Mouse (Mus musculus): ENCODE data around the gene Cpne1.
"Not testable (repeated sequence)": the region's sequence is repeated elsewhere in the genome, so short reads cannot be mapped to it uniquely, and the experiment has no call there.

Cpne1 gene

DNA sequence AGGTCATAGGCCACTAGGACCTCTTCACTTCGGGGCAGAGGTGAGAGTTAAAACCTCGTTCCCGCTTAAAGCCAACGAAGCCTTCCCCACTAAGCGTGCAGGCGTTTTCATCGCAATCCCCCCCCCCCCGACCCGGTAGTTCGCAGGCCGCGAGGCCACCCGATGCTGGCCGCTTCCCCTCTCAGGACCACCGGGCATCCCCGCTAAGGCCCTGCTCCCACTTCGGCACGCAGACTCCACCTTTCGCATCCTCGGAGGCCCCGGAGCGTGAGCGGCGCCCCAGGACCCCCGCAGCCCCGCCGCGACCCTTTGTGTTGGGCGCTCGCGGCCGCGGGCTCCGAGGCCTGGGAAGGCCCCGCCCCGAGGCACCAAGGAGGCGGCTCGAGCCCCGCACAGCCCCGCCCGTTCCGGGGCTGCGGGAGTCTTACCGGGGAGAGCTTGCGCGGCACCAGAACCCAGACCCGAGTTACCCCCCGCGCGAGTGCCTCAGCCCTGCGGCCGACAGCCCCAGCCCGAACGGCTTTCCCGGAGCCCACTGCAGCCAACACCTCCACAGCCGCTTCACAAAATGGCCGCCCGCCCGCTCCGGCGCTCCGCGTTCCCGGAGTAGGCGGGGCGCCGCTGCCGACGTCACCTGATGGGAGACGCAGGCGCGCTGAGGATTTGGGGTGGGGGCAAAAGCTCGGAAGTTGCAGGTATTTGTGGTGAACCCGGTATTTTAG, at the start of gene Cpne1, which contains the start of gene Rbm12:
Gene Cpne1 (minus strand): TSS at position 608 of the 722 bp plus-strand sequence.
Gene Rbm12 (minus strand): TSS at position 621 of the 722 bp plus-strand sequence.
- DNase-seq (ENCODE audit: low read depth, low spot score), result peak; percentile 69

DNA sequence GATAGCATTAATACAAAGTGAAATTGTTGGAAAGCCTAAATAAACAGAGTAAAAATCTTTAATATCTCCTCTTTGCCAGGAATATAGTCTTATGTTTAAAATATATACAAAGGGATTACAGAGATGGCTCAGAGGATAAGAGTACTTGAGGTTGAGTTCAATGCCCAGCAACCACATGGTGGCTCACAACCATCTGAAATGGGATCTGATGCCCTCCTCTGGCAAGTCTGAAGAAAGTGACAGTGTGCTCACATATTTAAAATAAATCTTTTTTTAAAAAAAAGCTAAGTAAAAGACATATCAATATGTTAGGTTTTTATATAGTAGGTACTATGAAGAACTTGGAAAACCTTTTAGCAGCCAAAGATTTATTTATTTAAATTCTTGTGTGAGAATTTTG, 39.8 kb upstream of the Cpne1 start:
- DNase-seq (ENCODE audit: low read depth, low spot score), result no peak

DNA sequence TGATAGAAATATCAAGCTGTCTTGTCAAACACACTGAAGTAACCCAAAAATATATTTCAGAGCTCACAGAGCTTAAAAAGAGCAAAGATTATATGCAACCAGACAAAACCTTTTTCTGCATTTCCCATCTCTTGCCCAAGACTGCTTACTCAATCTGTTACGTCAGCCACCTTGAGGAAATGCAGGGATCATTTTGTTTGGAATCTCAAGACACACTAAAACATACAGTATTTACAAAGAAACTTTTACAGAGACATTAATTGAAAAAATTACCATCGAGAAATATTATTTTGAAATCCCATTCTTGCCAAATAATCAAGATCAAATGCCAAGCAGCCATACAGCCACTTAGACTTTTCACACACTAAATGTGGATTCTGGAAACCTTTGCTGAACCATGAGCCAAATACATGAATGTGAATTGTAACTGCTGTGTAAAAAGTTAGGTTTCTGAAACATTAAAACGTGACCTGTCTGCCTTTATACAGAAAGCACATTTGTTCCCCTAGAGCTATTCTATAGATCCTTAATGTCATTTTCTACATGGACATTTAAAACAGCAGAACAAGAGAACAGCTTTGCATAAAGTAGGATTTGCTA, 35.7 kb upstream of the Cpne1 start:
- DNase-seq (ENCODE audit: low read depth, low spot score), result no peak

DNA sequence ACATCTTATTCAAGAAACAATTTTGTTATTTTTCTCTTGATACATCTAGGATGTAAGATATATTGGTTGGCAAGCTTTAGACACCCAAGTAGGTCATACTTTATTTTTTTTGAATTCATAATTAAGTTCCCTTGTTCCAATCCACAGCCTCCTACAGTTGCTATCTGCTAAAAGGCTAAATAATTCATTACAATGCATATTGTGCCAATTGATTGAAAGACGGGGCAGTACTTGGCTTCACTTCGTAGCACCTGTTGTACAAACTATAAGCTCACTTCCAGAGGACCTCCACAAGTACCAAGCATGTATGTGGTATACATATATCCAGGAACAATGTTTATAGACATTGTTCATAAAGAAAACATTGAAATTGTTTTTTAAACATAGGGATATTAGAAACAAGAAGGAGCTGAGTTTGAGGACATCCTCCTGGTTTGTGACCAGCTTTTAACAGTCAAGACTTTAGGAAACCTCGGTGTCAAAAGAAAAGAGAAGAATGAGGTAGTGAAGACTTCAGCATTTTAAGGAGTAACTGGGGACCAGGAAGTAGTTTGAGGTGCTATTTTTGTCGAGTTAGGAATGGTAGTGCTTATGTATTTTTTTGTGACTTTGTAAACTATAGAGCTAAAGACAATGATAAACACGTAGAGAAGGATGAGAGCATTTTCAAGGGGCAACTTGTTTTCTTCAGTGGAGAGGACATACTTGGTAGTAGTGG, 34.7 kb upstream of the Cpne1 start:
- no peak for DNase-seq (ENCODE audit: low read depth, low spot score)

DNA sequence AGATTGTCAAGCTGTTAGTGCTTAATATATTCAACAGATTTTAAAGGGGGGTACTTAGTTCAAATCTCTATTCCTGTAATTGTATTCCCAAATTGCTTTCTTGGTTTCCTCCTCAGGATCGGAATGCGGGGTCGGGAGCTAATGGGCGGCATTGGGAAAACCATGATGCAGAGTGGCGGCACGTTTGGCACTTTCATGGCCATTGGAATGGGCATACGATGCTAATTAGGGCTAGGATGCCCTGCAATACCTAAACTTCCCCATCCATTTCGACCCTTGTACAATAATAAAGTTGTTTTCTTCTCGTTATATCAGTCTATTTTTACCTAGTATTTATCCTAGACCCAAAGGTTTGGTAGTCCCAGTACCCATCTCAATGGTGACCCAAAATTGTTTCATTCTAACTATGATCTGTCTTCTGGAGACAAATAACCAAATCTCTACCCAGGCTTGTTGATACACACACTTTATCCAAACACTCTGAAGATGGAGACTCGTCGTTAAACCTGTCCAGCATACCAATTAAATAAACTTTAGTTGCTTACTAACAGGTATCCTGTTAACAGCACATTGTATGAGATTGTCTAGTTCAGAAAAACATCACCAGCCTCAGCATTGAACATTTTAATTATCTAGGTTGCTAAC, 33.8 kb upstream of the Cpne1 start:
- DNase-seq (ENCODE audit: low read depth, low spot score), result no peak

DNA sequence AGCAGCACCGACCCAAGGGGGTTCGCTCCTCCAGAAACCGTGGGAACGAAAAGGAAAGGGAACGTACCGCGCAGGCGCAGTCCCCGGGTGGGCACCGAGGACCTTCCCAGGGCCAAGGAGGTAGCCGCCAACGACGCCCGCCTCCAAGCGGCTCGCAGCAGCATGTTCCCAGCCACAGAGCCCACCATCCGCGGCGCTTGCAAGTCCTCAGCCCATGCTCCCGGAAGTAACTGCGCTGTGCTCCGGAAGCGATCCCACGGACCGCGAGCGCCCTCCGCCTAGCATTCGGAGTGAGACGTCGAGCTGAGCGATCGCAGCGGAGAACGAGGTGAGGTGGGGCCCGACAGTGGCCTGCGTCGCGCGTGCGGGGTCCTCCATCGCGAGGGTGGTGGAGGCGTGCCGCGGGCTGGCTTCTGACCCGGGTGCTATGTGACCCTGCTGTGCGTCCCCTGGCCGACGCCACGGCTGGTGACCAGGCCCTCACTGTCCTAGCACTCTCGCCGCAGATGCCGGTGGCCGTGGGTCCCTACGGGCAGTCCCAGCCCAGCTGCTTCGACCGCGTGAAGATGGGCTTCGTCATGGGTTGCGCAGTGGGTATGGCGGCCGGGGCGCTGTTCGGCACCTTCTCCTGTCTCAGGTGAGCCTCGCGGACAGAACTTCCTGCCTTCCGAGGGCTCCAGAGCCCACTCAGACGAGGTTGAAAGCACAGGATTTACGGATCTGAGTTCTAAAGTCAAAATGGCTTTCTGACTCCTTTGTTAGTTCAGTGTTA, 32.4 kb upstream of the Cpne1 start, which contains the start of the genes Romo1 and Nfs1:
Gene Romo1 (plus strand): TSS at position 87 of the 772 bp plus-strand sequence.
Gene Nfs1 (minus strand): TSS at position 234 of the 772 bp plus-strand sequence.
- DNase-seq (ENCODE audit: low read depth, low spot score), result peak; percentile 75

DNA sequence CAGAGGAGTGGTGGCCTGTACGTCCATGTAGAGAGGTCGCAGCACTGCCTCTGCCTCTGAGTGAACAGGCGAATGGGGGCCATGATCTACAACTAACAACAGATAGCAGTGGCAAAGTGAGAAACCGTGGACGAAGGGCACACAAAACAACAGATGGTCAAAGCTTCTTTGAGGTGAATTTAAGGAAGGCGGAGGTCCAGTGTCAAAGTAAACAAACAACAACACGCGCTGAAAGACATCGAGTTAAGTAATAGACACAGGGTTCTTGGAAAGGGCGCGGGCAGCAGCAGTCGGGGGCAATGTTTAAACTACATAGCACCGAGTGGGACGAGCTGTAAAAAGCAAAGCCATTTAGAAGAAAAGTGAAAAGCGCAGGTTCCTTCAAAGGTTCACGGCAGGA, 31.6 kb upstream of the Cpne1 start:
- DNase-seq (ENCODE audit: low read depth, low spot score), result no peak

DNA sequence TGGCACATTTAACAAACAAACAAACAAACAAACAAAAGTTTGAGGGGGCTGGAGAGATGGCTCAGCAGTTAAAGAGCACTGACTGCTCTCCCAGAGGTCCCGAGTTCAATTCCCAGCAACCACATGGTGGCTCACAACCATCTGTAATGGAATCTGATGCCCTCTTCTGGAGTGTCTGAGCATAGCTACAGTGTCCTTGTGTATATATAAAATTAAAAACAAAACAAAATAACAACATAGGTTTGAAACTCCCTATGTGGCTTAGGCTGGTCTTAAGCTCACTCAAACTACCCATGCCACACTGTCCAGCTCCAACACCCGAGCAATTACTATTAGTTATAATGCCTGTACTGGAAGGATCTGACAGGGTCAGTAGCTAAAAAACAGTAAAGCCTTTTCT, 31.1 kb upstream of the Cpne1 start:
- DNase-seq (ENCODE audit: low read depth, low spot score), result no peak

DNA sequence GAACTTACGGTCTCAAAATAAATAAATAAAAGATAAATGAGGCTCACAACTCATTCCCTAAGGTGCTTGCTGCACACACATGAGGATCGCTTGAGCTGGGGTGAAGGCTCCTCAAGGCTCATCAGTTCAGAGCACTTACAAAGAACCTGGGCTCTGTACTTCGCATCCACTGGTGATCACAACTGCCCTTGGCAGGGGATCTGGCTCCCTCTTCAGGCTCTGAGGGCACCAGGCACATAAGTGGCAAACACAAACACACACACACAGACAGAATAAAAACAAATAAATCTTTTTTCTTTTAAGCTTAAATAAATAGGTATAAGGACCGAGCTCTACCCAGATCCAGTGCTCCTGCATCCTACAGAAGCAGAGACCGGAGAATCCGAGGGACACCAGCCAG, 23.9 kb upstream of the Cpne1 start:
- no peak for DNase-seq (ENCODE audit: low read depth, low spot score)

DNA sequence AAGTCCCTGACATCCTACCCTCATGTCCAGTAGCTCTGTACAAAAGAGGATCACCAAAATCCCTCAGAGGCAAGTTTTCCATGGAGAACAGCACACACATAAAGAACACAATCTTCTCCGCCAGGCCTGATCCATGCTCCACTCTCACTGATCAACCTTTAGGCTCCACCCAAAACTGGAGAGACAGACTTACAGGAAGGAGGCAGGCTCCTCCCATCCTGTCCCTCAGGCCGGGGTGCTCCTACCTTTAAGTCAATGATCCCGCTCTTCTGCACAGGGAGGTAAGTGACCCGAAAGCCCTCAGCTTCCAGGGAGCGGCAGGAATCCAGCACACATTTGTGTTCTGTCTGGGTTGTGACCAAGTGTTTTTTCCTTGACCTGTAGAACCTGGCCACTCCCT, 22.4 kb upstream of the Cpne1 start:
- DNase-seq (ENCODE audit: low read depth, low spot score), result no peak

DNA sequence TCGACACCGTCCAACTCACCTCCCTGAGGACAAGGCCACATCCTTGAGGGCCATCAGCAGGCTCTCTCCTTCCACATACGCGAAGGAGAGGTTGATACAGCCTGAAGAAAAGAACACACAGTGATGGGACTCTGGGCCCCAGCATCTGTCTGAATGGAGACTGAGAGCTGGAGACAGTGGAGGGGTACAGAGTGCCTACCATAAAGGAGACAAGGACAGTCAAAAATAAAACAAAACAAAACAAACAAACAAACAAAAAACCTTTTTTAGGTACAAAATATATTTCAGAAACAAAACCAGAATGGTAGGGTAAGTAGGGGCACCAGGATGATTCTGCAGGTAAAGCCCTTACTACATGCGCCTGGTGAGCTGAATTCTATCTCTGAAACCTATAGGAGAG, 15.2 kb upstream of the Cpne1 start, which contains the start of gene Gm28036:
Gene Gm28036 (minus strand): TSS at position 101 of the 400 bp plus-strand sequence.
- no peak for DNase-seq (ENCODE audit: low read depth, low spot score)

DNA sequence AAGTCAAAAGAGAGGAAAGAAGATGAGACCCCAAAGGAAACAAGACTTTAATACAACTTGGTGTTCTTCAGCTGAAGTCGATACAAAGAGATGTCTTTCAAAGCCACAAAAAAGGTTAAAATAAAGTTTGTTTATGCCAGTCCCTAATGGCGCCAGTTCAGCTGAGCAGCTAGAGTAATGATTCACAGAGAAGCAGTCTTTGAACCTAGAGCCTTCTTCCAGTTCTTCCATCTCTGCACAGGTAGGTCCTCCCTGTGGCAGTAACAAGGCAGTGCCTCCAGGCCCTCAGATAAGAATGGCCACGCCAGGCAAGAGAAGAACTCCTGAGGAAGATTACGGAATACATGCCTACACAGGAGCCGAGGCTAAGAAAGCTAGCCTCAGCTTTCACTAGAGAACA, 12.0 kb upstream of the Cpne1 start:
- DNase-seq (ENCODE audit: low read depth, low spot score), result no peak

DNA sequence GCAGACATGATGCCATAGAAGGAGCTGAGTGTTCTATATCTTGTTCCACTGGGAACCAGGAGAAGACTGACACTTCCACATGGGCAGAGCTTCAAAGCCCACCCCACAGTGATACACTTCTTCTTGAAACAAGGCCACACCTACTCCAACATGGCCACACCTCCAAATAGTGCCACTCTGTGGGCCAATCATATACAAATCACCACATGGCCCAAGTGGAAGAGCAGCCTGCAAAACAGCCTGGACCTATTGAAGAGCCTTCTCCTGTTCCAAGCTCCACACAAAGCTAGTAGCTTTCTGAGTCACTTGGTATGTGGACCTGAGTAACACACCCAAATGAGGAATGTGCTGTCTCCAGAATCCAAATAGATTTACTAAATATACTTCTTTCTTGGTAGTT, 7.8 kb upstream of the Cpne1 start:
- no peak for DNase-seq (ENCODE audit: low read depth, low spot score)

DNA sequence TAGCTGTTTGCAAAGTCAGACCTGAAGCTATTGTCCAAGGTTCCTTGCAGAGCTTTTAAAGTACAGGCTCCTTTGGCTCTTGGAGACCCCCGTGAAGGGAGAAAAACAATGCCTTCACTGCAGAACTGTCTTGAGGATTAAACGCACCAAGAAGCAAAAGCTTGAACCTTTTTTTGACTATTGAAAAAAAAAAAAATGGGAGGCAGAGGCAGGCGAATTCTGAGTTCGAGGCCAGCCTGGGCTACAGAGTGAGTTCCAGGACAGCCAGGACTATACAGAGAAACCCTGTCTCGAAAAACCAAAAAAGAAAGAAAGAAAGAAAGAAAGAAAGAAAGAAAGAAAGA, 287 bp upstream of the Cpne1 start:
- DNase-seq (ENCODE audit: low read depth, low spot score), result not testable (repeated sequence)

DNA sequence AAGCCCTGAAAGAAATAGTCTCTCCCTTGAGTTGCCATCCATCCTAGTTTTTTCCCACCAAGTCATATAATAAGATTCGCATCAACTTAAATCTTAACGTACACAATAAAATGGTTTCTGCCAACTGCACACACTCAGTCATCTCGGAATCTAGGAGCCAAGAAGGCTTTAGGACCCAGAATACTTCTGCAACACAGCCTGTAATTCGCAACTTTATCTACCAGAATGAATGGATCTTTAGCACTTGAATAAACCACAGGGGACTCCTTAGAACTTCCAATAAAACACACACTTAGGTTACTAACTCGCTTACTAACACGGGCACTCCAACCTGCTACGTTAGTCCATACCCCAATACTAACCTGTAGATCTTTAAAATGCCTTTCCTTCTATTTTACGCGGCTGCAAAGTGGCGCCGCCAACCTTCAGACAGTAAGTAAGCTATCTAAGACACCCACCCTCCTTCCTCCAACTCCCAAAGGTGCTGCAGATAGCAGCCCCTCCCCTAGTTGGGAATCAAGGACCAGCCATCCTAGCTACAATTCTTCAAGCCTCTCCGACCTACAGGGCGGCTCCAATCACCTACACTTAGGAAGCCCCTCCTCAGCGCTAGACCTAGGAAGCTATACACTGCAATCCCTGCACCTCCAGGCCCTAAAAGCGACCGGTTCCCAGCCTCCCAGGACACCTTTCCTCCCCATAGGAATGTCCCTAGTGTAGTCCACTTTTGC, 973 bp downstream of the Cpne1 start:
- DNase-seq (ENCODE audit: low read depth, low spot score), result no peak

DNA sequence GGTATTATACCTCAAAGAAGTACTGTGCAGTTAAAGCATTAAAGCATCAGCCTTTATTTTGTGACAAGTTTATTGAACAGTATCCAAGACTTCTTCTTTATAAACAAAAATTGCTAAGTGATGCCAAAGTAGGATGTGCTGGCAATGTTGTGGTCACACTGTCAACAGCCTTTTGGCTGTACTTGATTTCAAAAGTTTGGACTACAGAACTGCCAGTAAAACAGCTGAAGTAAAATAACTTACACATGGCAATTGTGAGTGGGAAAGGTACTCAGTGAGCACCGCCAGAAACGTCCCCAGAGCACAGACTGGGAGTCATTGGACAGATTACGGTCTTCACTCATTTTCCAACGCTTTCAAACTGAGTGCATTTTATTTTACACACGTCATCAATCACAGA, 19.8 kb downstream of the Cpne1 start:
- no peak for DNase-seq (ENCODE audit: low read depth, low spot score)

DNA sequence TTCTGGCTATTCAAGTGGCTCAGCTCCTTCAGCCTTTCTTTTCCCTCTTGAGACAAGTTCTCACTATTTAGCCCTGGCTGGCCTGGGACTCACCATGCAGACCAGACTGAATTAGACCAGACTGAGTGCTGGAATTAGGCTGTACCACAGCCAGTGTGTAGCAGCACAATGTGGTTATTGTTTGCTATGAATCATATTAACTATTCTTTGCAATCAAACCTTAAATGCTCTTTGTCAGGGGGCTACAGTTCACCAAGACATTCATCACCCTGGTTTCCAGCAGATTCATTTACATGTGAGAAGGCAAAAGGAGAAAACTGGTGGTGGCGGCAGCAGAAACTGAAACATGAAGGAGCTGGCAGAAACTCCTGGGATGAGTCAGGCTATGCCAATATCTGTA, 22.0 kb downstream of the Cpne1 start:
- DNase-seq (ENCODE audit: low read depth, low spot score), result no peak

DNA sequence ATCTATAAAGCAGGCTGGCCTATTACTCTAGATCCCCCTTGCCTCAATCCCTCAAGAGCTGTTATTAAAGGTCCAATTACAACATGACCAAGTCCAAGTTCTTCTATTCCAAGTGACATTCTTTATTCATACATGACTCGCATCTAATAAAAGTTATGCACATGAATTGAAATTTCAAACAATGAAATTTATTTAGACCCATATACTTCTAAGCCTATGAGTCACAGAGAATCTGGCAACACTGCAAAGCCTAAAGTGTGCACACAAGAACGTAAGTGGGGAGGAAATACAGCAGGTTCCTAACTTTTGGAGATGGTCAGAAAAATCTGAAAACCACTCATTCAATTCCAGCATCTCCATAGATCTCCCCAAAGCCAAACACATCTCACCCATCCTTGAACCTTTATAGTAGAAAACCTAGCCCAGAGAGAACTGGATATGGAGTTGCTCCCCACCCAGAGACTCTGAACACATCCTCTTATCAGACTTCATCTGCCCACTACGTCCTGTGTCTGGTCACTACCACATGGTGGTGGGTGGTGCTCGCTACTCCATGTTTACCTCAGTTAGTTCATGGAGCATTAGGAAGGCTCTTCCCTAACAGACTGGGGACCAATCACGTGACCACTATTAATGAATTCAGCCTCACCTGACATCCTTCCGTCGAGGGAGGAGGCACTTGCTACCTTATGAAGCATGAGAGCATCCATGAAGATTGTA, 24.2 kb downstream of the Cpne1 start:
- DNase-seq (ENCODE audit: low read depth, low spot score), result no peak

DNA sequence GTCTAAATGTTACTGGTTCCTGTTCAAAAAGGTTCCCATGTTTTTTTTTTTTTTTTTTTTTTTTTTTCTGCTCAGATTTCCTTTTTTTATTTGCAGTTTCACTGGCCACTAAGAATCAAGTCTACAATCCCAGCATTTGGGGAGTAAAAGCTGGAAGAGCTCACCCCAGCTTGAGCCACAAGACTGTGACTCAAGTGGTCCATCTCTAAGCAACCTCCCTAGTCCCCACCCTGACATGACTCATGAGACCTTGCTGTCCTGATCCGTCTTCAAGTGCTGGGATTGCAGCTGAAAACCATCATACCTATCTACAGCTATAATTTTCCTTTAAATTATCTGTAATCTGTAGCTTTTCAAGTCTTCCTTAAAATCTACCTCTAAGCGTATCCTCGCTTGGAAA, 27.2 kb downstream of the Cpne1 start:
- DNase-seq (ENCODE audit: low read depth, low spot score), result no peak

DNA sequence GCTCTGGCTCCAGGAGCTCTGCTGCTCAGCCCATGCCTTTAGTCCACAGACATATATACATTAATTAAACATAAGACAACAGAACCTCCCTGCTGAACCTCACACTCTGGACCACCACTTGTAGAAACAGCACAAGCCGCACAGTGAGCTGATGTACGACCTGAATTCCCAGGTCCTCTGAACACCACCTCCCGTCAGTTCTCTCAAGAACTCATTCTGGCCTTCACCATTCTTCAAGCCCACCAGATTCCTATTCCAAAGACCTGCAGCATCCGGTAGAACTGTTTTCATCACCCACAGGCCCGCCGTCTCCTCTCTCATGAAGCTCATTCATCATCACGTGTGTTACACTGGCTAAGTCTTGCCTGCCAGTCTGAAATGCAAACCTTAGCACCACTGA, 31.4 kb downstream of the Cpne1 start:
- no peak for DNase-seq (ENCODE audit: low read depth, low spot score)

All from retina, adult 2 months (tissue).